Mouse (Mus musculus): Measurements from ENCODE around the gene Sumo1. TPM values are rescaled to one million over a fixed set of nuclear protein-coding genes. Genes with fewer than 3 reads are reported as not detected.

Sumo1 gene
- polyA plus RNA-seq, 1 experiment from 2014 or later, result 186 TPM

DNA sequence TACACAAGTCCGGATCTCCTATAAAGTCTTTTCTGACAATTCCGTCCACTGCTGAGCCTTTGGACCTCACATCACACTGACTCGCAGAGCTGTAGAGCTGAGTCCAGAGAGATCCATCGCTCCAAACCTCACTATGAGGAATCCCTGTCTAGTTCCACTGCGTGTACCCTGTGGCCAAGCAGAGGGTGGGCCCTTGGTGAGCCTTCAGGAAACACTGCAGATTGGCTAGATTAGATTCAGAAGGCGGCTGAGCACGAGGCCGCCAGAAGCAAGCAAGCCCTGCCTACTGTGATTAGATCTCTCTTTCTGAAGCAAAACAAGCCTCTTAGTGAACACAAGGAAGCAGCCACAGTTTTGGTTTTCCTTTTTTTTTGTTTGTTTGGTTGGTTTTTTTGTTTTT, 126.7 kb downstream of the Sumo1 start:
- Histone ChIP-seq H3K4me3 (replicated peaks) (no peak overlapping the region), H3K27me3 (0 out of 2 replicates have a peak, but pooled peaks cover 3% of the 10 kb centered on the region), H3K4me2 (no peak overlapping the region), H3K4me1 (replicated peaks) (no peaks in the 10 kb centered on the region), H3K27ac (no peak overlapping the region), H3K9ac (no peak overlapping the region), H3K36me3 (no peaks in the 10 kb centered on the region), H3K9me3 (replicated peaks) (no peaks in the 10 kb centered on the region)
- ATAC-seq (ENCODE audit: low read depth) (no peak), DNase-seq (no peak)
- 34% methylated on average over 8 of the region's 8 CpGs for WGBS (ENCODE audit: insufficient replicate concordance)

DNA sequence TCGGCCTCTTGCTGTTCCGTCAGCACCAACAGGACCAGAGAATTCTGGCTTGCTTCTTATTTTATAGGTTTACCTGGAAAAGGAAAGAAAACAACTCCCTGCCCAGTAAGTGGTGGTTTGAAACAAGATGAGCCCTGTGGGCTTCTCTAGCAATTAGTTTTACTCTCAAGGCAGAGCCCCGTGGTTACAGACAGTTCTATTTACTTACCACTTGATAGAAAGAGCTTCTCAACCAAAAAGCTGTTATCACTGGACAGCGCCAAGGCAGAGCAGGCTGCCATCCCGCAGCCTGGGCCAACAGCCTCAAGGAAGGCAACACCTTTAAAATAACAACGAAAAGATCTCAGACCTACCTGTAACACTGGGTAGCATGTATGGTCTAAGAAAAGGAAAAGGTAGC, 128.4 kb downstream of the Sumo1 start:
- DNase-seq (no peak), ATAC-seq (ENCODE audit: low read depth) (no peak)
- Histone ChIP-seq H3K4me2 (no peak overlapping the region), H3K9me3 (replicated peaks) (no peaks in the 10 kb centered on the region), H3K27ac (no peak overlapping the region), H3K4me3 (replicated peaks) (no peak overlapping the region), H3K9ac (no peak overlapping the region), H3K27me3 (0 out of 2 replicates have a peak, but pooled peaks cover 3% of the 10 kb centered on the region), H3K36me3 (no peaks in the 10 kb centered on the region), H3K4me1 (replicated peaks) (no peaks in the 10 kb centered on the region)
- WGBS (ENCODE audit: insufficient replicate concordance), result 47% methylated on average over 6 of the region's 6 CpGs

DNA sequence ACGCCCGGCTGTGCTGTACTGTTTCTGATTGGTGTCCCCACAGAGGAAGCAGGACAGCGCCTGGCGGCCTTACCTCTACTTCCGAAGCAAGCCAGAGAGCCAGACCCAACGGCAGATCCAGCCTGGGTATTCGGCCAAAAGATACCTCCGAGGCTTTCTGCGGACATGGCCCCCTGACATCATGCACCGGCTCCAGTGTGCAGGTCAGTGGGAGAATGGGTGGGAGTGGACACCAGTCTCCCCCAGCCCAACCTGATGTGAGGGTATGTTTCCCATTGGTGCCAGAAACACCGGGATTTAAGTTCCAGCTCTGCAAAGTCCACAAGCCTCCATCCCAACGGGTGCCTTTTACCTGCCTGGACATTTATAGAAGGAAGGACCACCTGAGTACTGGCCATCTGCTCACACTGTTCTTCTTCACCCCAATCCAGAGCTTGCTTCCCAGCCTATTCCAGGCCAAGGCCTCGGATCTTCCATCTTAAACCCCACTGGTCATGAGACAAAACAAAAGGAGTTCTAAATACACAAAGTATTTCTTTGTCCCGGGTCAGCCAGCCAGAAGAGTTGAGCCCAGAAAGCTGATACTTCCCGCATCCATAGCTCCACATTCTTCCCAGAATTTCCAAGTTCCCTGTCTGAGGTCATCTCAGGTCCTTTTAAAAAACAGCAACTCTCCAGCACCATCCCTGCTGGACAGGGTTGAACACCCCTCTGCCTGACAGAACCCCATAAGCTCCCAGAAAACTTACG, 129.2 kb downstream of the Sumo1 start:
- no peaks in the 10 kb centered on the region for H3K4me1 ChIP-seq (replicated peaks)
- WGBS (ENCODE audit: insufficient replicate concordance), result 76% methylated on average over 16 of the region's 16 CpGs
- no peak overlapping the region for H3K9ac ChIP-seq
- no peak overlapping the region for H3K27ac ChIP-seq
- no peaks in the 10 kb centered on the region for H3K36me3 ChIP-seq
- 0 out of 2 replicates have a peak, but pooled peaks cover 1% of the 10 kb centered on the region for H3K27me3 ChIP-seq
- no peak overlapping the region for H3K4me2 ChIP-seq
- no peaks in the 10 kb centered on the region for H3K9me3 ChIP-seq (replicated peaks)
- no peak overlapping the region for H3K4me3 ChIP-seq (replicated peaks)
- ATAC-seq (ENCODE audit: low read depth) (no peak), DNase-seq (no peak)

DNA sequence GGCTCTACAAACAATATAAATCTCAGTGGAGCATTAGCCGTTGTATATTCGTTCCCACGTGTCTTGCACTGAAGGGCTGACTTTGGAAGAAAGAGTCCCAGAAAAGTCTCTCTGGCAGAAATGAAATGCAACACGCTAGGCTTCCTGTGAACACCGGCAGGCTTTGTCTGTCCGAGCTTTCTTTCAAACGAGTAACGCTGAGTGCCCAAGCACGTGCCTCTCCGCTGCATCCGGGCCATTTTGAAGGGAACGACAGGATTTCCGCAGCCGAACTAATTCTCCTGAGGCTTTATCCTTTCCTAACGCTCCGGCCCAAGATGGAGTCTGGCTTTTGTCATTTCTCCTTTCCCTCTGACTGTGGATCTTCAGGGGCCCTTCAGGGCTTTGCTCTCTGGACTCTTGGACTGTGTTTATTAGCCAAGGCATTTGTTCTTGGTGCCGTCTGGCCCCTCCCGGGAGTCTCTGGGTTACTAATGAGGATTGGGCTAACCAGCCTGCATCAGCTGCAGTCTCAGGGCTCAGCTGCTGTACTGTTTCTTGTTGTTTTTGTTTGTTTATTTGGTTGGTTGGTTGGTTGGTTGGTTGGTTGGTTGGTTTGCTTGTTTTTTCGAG, 130.0 kb downstream of the Sumo1 start:
- DNase-seq, result no peak
- WGBS (ENCODE audit: insufficient replicate concordance), result 78% methylated on average over 19 of the region's 19 CpGs
- H3K4me3 ChIP-seq (replicated peaks), result no peak overlapping the region
- H3K9ac ChIP-seq, result no peak overlapping the region
- 0 out of 2 replicates have a peak, but pooled peaks cover 6% of the 10 kb centered on the region for H3K27me3 ChIP-seq
- H3K9me3 ChIP-seq (replicated peaks), result no peaks in the 10 kb centered on the region
- H3K4me2 ChIP-seq, result no peak overlapping the region
- ATAC-seq (ENCODE audit: low read depth), result no peak
- H3K4me1 ChIP-seq (replicated peaks), result no peaks in the 10 kb centered on the region
- no peak overlapping the region for H3K27ac ChIP-seq
- no peaks in the 10 kb centered on the region for H3K36me3 ChIP-seq

DNA sequence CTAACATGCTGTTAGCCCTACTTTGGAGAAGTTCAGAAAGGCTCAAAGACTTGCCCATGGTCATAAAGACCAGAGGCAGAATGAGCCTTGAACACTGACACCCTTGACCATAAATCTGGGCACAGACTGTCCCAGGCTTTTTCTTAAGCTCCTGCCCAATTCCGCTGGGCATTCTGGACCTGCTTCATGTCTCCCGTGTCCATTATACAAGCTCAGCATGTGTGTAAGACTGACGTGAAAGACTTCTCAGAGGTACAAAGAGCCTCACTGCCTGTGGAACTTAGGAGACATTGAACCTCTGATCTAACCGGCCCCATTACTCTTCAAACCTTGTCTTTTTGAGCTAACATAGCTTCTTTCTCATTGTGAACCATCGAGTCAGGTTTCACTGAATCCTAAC, 132.3 kb downstream of the Sumo1 start:
- WGBS (ENCODE audit: insufficient replicate concordance), result 70% methylated on average over 5 of the region's 5 CpGs
- DNase-seq (no peak), ATAC-seq (ENCODE audit: low read depth) (no peak)
- H3K4me1 ChIP-seq (replicated peaks), result no peaks in the 10 kb centered on the region
- H3K4me2 ChIP-seq, result no peak overlapping the region
- no peaks in the 10 kb centered on the region for H3K36me3 ChIP-seq
- 0 out of 2 replicates have a peak, but pooled peaks cover 6% of the 10 kb centered on the region for H3K27me3 ChIP-seq
- H3K4me3 ChIP-seq (replicated peaks), result no peak overlapping the region
- H3K27ac ChIP-seq, result no peak overlapping the region
- no peak overlapping the region for H3K9ac ChIP-seq
- H3K9me3 ChIP-seq (replicated peaks), result no peaks in the 10 kb centered on the region

Other genes with a start within 250 kb of the Sumo1 start
- gene Fzd7, start 188.4 kb downstream of the Sumo1 start, polyA plus RNA-seq (2015; fragmentation: Nextera tagmentation; extraction: Ambion mirVana), result 1.4 and 2.0 TPM in 2 replicates
- gene Gm973, start 154.6 kb downstream of the Sumo1 start, polyA plus RNA-seq (2015; fragmentation: Nextera tagmentation; extraction: Ambion mirVana), result 0.12 and 0.44 TPM in 2 replicates
- gene Nop58, start 14.1 kb upstream of the Sumo1 start, polyA plus RNA-seq (2015; fragmentation: Nextera tagmentation; extraction: Ambion mirVana), result 226 and 278 TPM in 2 replicates
- gene Bmpr2, start 92.6 kb upstream of the Sumo1 start, polyA plus RNA-seq (2015; fragmentation: Nextera tagmentation; extraction: Ambion mirVana), result 0.89 and 0.95 TPM in 2 replicates
- 2.5 and 2.9 TPM in 2 replicates for gene Fam117b, start 242.2 kb upstream of the Sumo1 start, polyA plus RNA-seq (2015; fragmentation: Nextera tagmentation; extraction: Ambion mirVana)